Mouse (Mus musculus) left cerebral cortex, adult 11 months (tissue): ENCODE measurements at regions not wholly inside any gene's neighbourhood (a gene's known extent, or its start where the extent isn't known, plus 50 kb on each side); places are given as distances from the start of the nearest gene placed in this dataset.
A peak's percentile ranks its signal among the peaks of the same experiment; 100 is the strongest.
"Not testable (repeated sequence)": the region's sequence is repeated elsewhere in the genome, so short reads cannot be mapped to it uniquely, and the experiment has no call there.

Experiments used
- DNase-seq: peaks from one replicate; pipeline ENCODE4 v3.0.0; 2022; ENCODE audit warnings: low spot score

- DNase-seq: peak; percentile 61
Measured at GRCm38 (mm10) chr2:10658317-10658716, 288.0 kb downstream of the Sfmbt2 start.

DNA sequence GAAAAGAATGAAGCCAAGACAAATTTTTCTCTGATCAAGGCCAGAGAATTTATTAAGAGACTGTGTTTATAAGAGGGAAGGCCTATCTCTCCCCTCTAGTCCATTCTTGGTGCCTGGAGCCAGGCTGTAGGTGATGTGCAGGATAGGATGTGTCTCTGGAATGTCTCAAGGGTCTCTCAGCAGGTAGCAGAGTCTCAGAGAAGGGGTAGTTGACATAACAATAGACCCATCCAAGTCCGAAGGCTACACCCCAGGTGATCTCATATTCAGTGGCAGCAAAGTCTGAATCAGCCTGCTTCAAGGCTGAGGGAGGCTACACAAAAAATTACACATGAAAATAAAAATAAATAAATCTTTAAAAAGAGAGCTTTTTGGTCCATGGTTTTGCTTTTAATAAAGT, 297.6 kb downstream of the Sfmbt2 start:
- DNase-seq: not testable (repeated sequence)

GRCm38 (mm10) chr2:10670423-10671298, 300.4 kb downstream of the Sfmbt2 start:
- DNase-seq: no peak

DNA sequence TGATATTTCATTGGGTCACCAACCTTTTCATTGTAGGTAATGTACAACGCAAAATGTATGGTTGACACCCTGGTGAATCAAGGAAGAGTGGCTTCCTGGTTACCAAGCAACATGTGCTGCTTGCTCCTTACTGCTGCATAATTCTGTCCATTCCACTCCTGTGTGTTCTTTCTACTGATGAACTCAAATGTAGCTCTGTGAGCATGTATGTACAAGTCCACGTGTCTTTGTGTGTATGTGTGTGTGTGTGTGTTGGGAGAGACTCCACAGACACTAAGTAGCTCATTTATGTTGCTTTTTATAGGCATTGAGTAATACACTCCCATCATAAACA, 301.0 kb downstream of the Sfmbt2 start:
- no peak for DNase-seq

DNA sequence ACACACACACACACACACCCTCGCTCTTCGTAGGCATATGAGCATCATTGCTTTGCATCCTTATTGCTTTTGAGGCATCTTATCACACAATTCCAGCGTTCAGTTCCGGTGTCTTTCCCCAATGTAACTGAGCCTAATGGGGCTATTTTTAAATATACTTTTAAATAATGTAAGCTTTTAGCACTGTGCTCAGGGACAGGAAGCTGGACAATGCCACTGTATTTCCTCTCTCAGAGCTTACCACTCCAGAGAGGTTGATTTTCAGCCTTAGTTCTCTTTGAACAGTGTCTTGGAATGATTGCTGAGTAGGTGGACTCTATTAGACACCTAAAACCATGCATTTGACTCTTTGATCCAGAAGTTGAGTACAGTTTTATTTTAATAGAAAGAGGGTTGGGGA, 301.9 kb downstream of the Sfmbt2 start:
- DNase-seq: no peak

DNA sequence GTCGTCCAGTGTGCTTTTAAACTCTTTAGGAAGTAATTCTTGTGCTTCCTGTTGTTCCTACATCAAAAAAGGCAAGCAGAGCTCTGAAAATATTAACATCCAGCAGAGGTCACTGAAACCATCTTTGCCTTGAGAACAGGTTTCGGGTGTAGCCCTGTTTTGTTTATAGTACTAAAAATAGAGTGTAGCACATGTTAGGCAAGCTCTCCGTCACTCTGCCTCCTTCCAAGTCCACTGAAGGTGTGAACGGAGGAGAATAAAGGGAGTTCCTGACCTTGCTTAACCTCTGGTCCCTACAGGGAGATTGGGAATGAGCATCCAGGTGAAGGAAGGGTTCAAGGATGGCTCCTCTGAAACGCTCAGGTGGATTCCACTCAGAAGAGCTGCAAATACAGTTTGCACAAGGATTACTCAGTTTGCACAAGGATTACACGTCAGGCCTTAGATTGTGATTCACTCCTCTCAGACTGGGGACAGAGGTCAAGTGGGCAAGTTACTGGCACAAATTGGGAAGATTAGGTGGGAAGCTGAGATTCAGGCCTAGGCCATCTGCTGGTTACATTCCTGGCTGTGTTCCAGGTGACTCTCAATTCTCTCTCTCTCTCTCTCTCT, 304.5 kb downstream of the Sfmbt2 start:
- no peak for DNase-seq

GRCm38 (mm10) chr2:10701459-10701858, 331.1 kb downstream of the Sfmbt2 start:
- DNase-seq: peak; percentile 19

DNA sequence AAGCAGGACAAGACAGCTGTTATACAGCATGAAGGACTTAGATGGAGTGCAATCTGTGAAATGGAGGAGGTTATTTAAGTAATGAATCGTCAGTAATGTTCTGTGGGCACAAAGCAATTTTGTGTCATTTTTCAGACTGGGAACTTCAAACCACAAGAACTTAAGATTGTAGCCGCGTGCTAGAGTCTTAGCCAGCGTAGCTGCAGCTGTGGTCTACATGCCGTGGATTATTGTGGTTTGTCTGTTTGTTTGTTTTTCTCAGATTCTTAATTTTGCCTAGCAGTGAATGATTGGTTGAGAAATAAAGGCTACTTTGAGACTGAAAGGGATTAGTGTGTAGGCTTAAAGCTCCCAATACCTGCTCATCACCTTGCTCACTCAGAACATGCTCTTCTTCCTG, 348.1 kb downstream of the Sfmbt2 start:
- DNase-seq: no peak

DNA sequence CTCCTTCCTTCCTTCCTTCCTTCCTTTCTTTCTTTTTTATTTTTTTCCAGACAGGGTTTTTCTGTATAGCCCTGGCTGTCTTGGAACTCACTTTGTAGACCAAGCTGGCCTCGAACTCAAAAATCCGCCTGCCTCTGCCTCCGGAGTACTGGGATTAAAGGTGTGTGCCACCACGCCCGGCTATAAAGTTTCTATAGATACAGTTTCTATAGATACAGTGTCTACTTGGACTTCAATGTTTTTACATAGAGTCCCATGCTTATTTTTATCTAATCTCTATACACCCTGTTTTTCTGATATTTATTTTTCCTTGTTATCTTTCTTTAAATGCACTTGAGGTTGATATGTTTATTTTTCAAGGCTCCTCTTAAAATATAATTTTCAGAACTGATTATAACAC, 364.0 kb downstream of the Sfmbt2 start:
- not testable (repeated sequence) for DNase-seq

DNA sequence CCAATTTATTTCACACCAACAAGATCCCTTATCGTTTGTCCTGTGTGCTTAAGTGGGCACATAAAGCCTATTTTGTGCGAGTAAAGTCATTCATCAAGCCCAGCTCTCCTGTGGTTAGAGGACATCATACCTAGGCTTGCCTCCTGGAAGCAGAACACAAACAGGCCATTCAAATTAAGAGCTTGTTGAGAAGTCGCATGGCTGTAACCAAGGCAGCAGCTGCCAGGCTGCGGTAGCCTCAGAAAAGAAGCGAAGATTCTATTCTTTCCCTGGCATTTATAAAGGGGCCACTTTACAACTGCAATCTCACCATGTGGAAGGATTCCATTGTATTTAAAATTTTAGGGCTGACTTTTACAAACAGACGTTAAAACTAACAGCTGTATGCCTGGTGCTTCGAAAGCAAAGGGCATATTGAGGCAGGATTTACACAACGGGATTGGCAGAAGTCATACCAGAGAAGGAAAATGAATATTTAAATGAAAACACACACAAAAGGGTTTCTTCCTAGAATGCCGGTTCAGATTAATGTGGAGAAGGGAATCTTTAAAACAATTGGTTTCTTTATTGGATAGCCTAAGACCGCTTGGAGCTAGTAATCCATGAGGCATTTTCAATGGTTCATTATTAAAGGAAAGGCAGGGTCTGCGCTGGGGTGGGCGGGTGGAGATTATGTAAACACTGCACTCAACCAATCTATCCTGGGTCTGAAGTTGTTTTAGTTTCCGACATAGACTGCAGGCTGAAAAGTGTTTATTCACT, 366.6 kb downstream of the Sfmbt2 start:
- DNase-seq: no peak

DNA sequence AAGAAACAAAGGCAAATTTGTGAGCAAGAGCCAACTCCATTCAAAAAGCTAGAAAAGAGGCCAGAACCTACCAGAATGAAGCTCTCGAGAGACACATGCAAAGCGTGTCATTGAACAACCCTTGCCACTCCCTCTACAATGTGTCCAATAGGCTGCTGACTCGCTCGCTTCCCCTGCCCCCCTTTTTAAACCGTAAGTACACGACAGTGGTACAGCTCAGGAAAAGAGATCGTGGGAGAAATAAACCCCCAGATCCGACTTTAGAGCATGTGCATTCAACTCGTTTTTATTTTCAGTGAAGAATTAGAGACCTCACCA, 367.1 kb downstream of the Sfmbt2 start:
- no peak for DNase-seq

DNA sequence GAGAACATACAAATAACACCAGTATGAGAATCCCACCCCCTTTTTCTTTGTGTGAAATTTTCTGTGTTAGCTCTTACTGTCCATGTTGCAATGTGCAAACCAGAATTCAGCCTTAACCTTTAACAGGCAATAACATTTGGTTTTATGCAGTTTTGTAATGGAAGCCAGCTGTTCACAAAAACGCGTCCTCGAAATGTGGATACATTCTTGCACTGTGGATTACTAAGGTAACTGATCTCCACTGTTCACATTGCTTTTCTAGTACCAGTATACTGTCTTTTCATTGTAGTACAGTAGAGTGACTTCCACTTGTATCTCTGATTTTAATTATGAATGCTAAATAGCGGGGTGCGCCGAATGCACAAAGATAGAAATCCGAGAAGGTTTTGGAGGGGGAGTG, 374.8 kb downstream of the Sfmbt2 start:
- DNase-seq: no peak

DNA sequence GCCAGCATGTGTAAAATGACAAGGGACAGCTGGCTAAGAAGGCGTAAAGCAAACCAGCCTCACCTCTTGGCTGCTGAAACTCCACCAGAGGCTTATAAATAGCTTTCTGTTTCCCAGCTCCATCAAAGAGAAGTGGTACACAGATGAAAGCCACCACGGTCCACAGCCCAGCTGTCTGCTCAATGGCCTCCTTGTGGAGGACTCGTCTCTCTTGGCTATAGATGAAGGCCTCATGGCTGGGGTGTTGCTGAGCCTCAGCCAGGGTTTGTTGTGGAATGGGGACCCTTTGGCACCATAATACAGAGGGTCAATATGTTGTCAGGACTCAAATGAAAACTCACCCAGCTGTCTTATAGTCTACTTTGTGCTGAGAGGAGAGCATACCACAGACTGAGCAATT, 385.1 kb downstream of the Sfmbt2 start:
- peak; percentile 34 for DNase-seq

- no peak for DNase-seq
Measured at GRCm38 (mm10) chr2:10757202-10757840, 387.0 kb downstream of the Sfmbt2 start.

GRCm38 (mm10) chr2:10757886-10758285, 387.6 kb downstream of the Sfmbt2 start:
- DNase-seq: no peak

- no peak for DNase-seq
Measured at GRCm38 (mm10) chr2:10762236-10762635, 391.9 kb downstream of the Sfmbt2 start.

GRCm38 (mm10) chr2:10783071-10783470, 388.8 kb upstream of the Prkcq start:
- no peak for DNase-seq

DNA sequence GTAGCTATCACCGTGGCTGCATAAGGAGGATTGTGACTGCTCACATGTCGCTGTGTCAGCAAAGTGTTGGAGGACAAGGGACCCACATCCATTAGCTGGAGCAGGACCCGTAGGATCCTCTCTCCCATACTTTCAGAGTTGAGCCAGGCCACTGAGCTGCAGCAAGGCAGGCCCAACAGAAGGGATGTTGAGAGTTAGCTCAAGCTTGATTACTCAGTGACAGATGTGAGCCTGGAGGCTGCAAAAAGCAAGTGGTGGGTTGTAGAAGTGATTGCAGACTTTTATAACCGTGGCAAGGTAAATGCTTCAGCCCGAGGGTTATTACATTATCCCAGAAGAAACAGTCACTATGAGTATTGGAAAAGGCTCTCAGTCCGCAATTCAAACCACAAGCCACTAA, 388.3 kb upstream of the Prkcq start:
- DNase-seq: no peak

DNA sequence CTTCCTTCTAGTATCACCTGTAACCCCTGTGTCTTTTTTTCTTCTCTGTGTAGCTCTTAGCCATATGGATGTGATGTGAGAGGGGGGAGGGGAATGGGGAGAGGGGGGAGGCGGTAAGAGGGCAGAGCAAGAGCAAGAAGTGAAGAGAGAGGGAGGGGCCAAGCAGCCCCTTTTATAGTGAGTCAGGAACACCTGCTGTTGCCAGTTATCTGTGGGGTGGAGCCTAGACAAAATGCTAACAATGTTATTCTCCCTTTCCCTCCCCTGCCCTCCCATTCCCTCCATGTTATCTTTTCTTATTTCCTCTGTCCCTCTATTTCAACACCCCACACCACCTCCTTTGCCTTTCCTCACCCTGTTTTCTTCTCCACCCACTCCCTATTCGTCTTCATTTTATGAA, 387.6 kb upstream of the Prkcq start:
- no peak for DNase-seq

- peak; percentile 66 for DNase-seq
Measured at GRCm38 (mm10) chr2:10785156-10785555, 386.8 kb upstream of the Prkcq start.

GRCm38 (mm10) chr2:10788509-10788908, 383.4 kb upstream of the Prkcq start:
- DNase-seq: peak; percentile 19

GRCm38 (mm10) chr2:10791233-10791632, 380.7 kb upstream of the Prkcq start:
- DNase-seq: no peak

DNA sequence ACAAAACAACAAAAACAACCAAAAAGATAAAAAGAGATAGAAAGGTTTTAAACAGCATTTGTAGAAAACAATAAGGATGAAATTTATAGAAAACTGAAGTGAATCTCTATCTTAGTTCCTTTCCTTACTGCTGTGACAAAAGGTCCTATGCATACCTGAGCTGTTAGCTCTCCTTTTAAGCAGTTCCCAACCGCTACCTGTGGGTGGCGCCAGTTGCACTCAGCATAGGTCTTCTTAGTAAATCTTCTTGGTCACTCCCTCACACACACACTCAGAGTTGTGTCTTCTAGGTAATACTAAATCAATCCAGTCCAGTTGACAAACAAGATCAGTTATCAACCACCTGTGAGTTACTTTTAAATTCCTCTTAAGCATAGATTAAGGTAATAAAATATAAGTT, 355.5 kb upstream of the Prkcq start:
- DNase-seq: no peak
